Mouse (Mus musculus) CD4-positive, CD25-positive, alpha-beta regulatory T cell, adult 2 months (primary cell): ENCODE measurements around the gene Spata48.

ENCODE experiments used
- DNase-seq: peaks from one replicate; pipeline ENCODE4 v3.0.0-alpha.2; 2012; ENCODE audit warnings: low read depth, low spot score

Gene Spata48

DNA sequence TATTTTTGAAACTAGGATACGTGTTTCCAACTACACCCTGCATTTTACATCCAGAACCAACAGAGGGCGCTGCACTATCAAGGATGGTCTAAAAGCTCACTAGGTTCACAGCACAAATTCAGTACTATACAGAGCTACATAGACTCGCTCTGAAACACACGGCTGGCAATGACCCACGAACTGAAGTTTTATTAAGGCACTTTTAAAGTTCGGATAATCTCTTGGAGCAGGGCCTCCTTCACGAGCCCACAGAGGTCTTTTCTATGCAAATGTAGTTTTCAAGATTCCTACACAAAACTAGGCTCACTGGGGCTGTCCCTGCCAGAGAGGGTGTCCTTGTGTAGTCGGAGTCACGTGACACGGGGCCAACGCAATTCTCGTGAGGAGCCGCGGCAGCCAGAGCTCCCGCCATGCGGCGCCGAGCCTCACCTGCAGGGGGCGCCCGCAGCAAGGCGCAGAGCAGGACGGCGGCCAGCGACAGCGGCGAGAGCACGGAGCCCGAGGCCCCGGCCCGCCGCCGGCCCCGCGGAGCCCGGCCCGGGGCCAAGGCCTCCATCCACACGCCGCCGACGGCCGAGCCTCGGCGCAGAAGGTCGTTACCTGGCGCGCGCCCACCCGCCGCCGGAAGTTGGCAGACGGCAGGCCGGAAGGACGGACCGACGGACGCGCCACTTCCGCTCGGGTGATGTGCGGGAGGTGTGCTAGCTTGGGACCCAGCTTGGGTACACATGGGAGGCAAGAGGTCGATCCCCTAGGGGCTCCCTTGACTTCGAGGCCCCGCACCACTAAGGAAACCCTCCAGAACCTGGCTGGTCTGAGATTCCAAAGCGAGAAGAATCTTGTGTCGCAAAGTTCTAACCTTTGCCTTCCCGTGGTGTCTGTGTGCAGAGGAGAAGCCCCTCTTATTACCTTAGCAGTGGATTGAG lies at the start of gene Spata48, which contains the start of gene Zpbp:
Spata48 (plus strand) TSS at position 460 of the 926 bp plus-strand sequence.
Zpbp (minus strand) TSS at position 774 of the 926 bp plus-strand sequence.
- DNase-seq: peak; percentile 97

DNA sequence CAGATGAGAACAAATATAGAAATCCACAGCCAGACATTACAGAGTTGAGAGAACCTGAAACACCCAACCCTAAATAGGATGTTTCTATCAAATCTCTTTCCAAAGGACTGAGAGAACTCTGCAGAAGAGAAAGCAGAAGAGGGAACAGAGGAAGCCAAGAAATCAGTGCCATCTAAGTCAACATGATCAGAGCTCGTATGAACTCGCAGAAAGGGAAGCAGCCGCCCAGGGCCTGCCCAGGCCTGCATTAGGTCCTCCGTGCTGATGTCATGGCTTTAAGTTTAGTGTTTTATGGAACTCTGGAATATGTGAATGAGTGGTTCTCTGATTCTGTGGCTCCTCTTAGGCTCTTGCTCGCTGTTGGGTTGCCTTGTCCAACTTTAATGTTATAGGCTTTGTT lies 47.7 kb upstream of the Spata48 start:
- DNase-seq: no peak

DNA sequence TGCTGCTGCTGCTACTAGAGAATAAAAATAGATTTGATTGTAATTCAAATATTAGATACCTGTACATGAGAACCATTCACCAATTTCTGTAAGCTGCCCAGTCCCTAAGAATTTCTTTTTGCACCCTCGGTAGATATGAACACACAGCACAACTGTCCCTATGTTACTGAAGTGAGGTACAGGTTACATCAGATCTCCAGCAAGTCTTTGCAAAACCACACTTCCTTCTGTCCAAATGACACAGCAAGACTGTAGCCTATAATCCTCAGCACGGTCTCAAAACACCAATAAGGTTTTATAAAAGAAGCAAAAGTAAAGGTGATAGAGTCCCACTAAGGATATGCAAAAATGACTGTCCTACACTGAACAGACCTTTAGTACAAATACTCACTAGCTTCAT lies 44.5 kb upstream of the Spata48 start:
- no peak for DNase-seq

DNA sequence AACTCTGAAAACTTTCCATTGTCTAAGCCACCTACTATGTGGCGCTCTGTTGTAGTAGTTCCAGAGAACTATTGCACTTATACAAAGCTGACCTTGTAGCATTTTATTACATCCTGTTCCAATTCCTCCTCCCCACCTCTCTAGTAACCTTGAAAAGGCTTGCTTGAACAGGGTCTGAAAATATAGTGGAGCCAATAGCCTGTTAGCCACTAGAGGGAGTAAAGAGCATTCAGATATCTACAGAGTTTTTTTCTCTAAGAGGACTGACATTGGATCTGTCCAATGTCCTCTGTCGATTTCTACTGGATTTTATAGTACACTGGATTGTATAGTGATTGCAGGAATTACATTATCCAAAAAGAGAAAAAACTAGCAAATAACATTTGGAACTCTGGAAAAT lies 6.9 kb upstream of the Spata48 start:
- peak; percentile 70 for DNase-seq

DNA sequence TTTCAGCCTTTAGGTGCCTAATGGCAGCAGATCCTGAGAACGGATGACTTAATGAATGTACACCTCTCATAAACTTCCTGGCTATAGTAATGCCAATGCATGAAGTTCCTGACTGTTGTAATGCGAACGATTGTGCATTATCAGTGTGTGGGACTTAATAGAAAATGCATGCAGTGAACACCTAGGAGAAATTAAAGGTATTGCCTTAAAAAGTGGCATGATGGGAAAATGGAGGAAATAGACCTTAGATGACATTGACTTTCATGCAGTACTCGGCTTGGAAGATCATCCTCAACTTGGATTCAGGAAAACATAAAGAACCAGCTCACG lies 632 bp downstream of the Spata48 start:
- no peak for DNase-seq

GRCm38 (mm10) chr11:11468924-11469323 lies 7.0 kb downstream of the Spata48 start:
- DNase-seq: no peak

GRCm38 (mm10) chr11:11484378-11484777 lies 22.5 kb downstream of the Spata48 start:
- DNase-seq: no peak

DNA sequence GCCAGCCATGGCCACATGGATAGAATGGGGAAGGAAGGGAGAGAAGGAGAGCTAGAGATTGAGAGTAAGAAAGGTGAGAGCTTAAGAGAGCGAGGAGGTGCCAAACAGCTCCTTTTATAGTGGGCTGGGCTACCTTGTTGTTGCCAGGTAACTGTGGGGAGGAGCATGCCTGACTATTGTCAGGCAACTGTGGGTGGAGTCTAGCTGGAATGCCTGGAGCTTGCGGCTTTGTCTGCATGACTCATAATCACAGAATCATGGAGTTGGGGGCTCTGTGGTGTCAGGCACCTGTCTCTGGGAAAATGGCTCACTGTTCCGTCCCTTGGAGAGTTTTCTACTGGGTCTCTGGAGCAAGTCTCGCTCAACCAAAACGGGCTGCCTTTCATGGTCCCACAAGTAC lies 30.1 kb downstream of the Spata48 start:
- DNase-seq: no peak

GRCm38 (mm10) chr11:11495697-11496096 lies 33.8 kb downstream of the Spata48 start:
- no peak for DNase-seq

- DNase-seq: peak; percentile 83
Observed at GRCm38 (mm10) chr11:11499944-11500343, 38.0 kb downstream of the Spata48 start.

DNA sequence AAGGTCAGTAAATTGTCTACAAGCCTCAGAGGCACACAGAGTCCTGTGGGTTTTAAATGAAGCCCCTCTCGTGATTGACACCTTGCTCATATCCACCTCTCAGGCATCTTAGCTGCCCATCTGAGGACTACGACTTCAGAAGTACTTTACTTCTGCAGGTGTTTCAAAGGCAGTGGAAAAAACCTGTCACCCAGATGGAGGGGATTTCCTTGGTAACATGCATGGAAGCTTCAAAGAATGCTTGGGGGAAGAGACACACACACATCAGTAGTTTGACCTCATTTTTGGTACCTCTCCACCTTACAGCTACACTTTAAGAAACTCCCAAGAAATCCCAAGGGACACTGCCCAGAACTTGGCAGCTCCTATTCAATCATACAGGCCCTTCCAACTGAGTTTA lies 44.3 kb downstream of the Spata48 start:
- peak; percentile 83 for DNase-seq

- DNase-seq: no peak
Observed at GRCm38 (mm10) chr11:11509413-11509812, 47.5 kb downstream of the Spata48 start.

DNA sequence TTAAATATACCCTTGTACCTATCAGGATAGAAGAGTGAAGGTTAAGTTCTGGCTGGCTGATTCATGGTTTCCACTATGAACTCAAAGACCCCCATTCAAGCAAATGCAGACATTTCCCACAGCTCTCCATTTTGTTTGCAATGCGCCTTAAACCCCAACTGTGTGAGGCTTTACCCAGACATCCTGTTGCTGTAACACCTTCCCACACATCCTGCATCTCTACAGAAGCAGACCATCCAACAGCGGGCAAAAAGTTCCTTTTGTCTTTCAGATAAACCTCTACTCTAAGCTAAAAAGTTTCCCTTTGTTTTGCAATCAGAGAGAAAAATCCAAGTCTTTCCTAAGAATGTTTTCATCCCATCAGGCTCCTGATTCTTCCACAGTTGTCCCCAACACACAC lies 50.2 kb downstream of the Spata48 start:
- peak; percentile 65 for DNase-seq

DNA sequence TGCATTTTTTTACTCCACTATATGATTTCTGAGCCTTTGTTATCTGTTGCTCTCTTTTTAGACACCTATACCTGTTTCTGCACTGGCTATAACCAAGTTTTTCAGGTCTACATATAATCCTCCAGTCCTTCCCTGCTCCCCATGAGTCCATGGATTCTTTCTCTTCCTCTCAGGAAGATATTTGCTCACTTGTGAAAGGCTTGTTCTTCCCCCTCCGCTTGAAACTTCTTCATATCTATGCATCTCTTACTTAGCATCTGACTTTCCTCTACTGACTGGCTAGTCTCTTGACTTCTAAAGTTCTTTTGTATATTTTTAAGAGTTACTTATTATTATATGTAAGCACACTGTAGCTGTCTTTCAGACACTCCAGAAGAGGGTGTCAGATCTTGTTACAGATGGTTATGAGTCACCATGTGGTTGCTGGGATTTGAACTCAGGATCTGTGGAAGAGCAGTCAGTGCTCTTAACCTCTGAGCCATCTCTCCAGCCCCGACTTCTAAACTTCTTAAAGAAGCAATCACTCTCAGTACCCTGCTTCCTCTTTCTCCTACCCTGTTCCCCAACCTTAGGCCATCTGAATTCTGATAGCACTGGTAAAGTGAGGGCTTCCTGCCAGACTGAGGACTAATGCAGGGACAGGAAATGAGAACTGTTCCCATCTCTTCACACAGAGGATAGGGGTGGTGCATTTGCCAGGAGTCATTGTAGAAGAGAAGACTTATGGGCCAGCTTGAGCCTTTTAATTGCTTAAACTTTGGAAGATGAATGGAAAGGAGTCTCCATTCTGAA lies 51.3 kb downstream of the Spata48 start:
- DNase-seq: no peak

GRCm38 (mm10) chr11:11514920-11515319 lies 53.0 kb downstream of the Spata48 start:
- no peak for DNase-seq

DNA sequence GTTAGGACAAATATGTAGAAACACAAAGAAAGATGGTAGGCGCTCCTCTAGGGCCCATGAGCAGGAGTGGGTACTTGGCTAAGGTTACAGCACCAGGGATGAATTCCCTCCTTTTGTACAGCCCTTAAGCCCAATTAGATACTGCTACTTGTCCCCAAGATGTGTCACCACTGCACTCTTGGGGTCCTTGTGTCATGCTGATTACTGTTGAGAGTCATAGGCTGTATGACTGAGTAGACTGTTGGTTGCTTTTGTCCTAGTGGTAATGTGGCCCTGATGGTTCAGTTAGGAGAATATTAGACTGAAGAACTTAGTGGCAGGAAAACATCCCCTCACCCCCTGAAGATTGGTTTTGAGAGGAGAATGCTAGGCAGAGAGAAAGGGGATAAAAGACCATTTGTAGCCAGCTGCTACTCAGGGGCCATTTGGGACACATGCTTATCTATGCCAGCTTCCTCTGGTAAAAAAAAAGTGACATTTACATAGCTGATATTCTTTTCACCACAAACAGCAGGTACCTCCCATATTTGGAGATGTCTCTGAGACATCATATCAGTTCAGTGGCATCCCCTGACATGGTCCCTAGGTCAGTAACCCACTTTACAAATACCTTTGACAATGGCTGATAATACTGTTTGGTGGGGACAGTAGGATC lies 56.0 kb downstream of the Spata48 start:
- no peak for DNase-seq

GRCm38 (mm10) chr11:11519255-11520243 lies 57.7 kb downstream of the Spata48 start:
- DNase-seq: peak; percentile 59

GRCm38 (mm10) chr11:11521908-11522441 lies 60.1 kb downstream of the Spata48 start:
- peak; percentile 82 for DNase-seq

DNA sequence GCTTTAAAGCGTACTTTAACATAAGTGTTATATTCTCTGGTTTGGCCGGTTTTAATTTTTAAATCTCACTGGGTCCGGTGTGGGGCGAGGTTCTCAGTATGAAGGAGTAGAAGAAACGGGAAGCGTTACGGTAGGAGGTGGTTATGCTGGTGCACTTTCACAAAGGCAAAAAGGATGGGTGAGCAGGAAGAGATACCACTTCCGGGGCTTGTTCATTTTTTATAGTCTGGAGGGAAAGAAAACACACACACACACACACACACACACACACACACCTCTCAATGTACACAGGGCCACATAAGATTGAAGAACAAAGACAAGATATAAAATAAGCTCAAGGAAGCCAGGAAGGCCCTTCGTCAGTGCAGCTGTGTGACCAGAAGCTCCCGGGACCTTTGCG lies 66.9 kb downstream of the Spata48 start:
- DNase-seq: peak; percentile 73

DNA sequence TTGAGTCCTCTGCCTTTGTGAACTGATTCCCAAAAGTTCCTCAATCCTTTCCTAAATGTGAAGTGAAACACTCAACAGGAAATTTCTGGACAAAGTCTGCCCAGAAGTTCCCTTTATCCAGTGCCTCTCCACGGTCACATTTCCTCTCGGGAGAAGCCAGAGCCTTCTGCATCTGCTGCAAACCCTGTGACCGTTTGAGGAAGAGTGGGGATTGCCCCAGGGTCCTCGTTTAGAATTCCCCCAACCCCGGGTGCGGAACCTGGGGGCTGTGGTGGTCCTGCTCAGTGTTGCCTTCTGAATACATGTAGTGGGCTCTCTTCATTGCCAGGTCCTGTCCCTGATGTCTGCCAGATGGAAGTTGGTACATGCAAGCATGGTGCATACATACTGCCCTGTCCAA lies 67.3 kb downstream of the Spata48 start:
- DNase-seq: no peak

GRCm38 (mm10) chr11:11530126-11530525 lies 68.2 kb downstream of the Spata48 start:
- no peak for DNase-seq
